Mouse (Mus musculus): Measurements from ENCODE around the gene Pck2. TPM values are rescaled to one million over a fixed set of nuclear protein-coding genes. Genes with fewer than 3 reads are reported as not detected.

The Pck2 gene
- polyA plus RNA-seq, 1 experiment from 2014 or later, result 29.5 TPM

- no peaks in the 10 kb centered on the region for H3K9me3 ChIP-seq (replicated peaks; ENCODE audit: control insufficient read depth, low read length, poor library complexity, severe bottlenecking)
- no peaks in the 10 kb centered on the region for H3K27me3 ChIP-seq (ENCODE audit: control insufficient read depth, insufficient read depth, low read depth, low read length)
- 83% methylated on average over 16 of the region's 16 CpGs for WGBS
- H3K4me2 ChIP-seq (ENCODE audit: low read length), result no peak overlapping the region
- ATAC-seq, result no peak
- H3K9ac ChIP-seq (ENCODE audit: low read depth, low read length), result no peak overlapping the region
- peaks cover 9% of the 10 kb centered on the region for H3K4me1 ChIP-seq (ENCODE audit: control insufficient read depth, insufficient read depth, low read length)
- no peak overlapping the region for H3K4me3 ChIP-seq (ENCODE audit: low read depth, low read length)
- H3K36me3 ChIP-seq (ENCODE audit: control insufficient read depth, insufficient read depth, low read length), result no peaks in the 10 kb centered on the region
- H3K27ac ChIP-seq (ENCODE audit: low read length), result no peak overlapping the region
Measured at GRCm38 (mm10) chr14:55576376-55576775, 36.3 kb downstream of the Pck2 start.

GRCm38 (mm10) chr14:55577871-55578667, 38.0 kb downstream of the Pck2 start, which contains the start of gene Psme1:
Gene Psme1 (plus strand): TSS chr14:55578123.
- Histone ChIP-seq H3K4me1 (ENCODE audit: control insufficient read depth, insufficient read depth, low read length) (peaks cover 9% of the 10 kb centered on the region), H3K27ac (ENCODE audit: low read length) (peak within 1 kb of the TSS; percentile 90), H3K9me3 (replicated peaks; ENCODE audit: control insufficient read depth, low read length, poor library complexity, severe bottlenecking) (no peaks in the 10 kb centered on the region), H3K9ac (ENCODE audit: low read depth, low read length) (peak within 1 kb of the TSS; percentile 73), H3K4me2 (ENCODE audit: low read length) (peak within 1 kb of the TSS; percentile 76), H3K36me3 (ENCODE audit: control insufficient read depth, insufficient read depth, low read length) (no peaks in the 10 kb centered on the region), H3K27me3 (ENCODE audit: control insufficient read depth, insufficient read depth, low read depth, low read length) (no peaks in the 10 kb centered on the region), H3K4me3 (ENCODE audit: low read depth, low read length) (peak within 1 kb of the TSS; percentile 49)
- peak; percentile 94 for ATAC-seq
- WGBS, result 0% methylated on average over 32 of the region's 32 CpGs

GRCm38 (mm10) chr14:55578668-55579269, 38.7 kb downstream of the Pck2 start:
- WGBS, result 32% methylated on average over 6 of the region's 6 CpGs
- H3K9me3 ChIP-seq (replicated peaks; ENCODE audit: control insufficient read depth, low read length, poor library complexity, severe bottlenecking), result no peaks in the 10 kb centered on the region
- H3K36me3 ChIP-seq (ENCODE audit: control insufficient read depth, insufficient read depth, low read length), result no peaks in the 10 kb centered on the region
- peak overlapping the region; percentile 90 for H3K27ac ChIP-seq (ENCODE audit: low read length)
- H3K4me3 ChIP-seq (ENCODE audit: low read depth, low read length), result peak overlapping the region; percentile 49
- H3K4me1 ChIP-seq (ENCODE audit: control insufficient read depth, insufficient read depth, low read length), result peaks cover 11% of the 10 kb centered on the region
- peak overlapping the region; percentile 76 for H3K4me2 ChIP-seq (ENCODE audit: low read length)
- no peaks in the 10 kb centered on the region for H3K27me3 ChIP-seq (ENCODE audit: control insufficient read depth, insufficient read depth, low read depth, low read length)
- H3K9ac ChIP-seq (ENCODE audit: low read depth, low read length), result peak overlapping the region; percentile 73
- ATAC-seq, result peak; percentile 44

GRCm38 (mm10) chr14:55579511-55580496, 39.7 kb downstream of the Pck2 start:
- Histone ChIP-seq H3K27me3 (ENCODE audit: control insufficient read depth, insufficient read depth, low read depth, low read length) (no peaks in the 10 kb centered on the region), H3K9ac (ENCODE audit: low read depth, low read length) (no peak overlapping the region), H3K4me1 (ENCODE audit: control insufficient read depth, insufficient read depth, low read length) (peaks cover 15% of the 10 kb centered on the region), H3K36me3 (ENCODE audit: control insufficient read depth, insufficient read depth, low read length) (no peaks in the 10 kb centered on the region), H3K4me2 (ENCODE audit: low read length) (no peak overlapping the region), H3K4me3 (ENCODE audit: low read depth, low read length) (no peak overlapping the region), H3K27ac (ENCODE audit: low read length) (no peak overlapping the region), H3K9me3 (replicated peaks; ENCODE audit: control insufficient read depth, low read length, poor library complexity, severe bottlenecking) (no peaks in the 10 kb centered on the region)
- ATAC-seq, result no peak
- WGBS, result 85% methylated on average over 23 of the region's 23 CpGs

- no peak overlapping the region for H3K27ac ChIP-seq (ENCODE audit: low read length)
- H3K36me3 ChIP-seq (ENCODE audit: control insufficient read depth, insufficient read depth, low read length), result no peaks in the 10 kb centered on the region
- H3K4me3 ChIP-seq (ENCODE audit: low read depth, low read length), result no peak overlapping the region
- H3K9me3 ChIP-seq (replicated peaks; ENCODE audit: control insufficient read depth, low read length, poor library complexity, severe bottlenecking), result no peaks in the 10 kb centered on the region
- no peak for ATAC-seq
- peaks cover 18% of the 10 kb centered on the region for H3K4me1 ChIP-seq (ENCODE audit: control insufficient read depth, insufficient read depth, low read length)
- no peaks in the 10 kb centered on the region for H3K27me3 ChIP-seq (ENCODE audit: control insufficient read depth, insufficient read depth, low read depth, low read length)
- H3K4me2 ChIP-seq (ENCODE audit: low read length), result no peak overlapping the region
- 96% methylated on average over 16 of the region's 16 CpGs for WGBS
- no peak overlapping the region for H3K9ac ChIP-seq (ENCODE audit: low read depth, low read length)
Measured at GRCm38 (mm10) chr14:55580731-55581130, 40.7 kb downstream of the Pck2 start.

GRCm38 (mm10) chr14:55581981-55582681, 42.1 kb downstream of the Pck2 start:
- Histone ChIP-seq H3K4me3 (ENCODE audit: low read depth, low read length) (no peak overlapping the region), H3K36me3 (ENCODE audit: control insufficient read depth, insufficient read depth, low read length) (peaks cover 2% of the 10 kb centered on the region; the same call in 1 of the 2 replicates), H3K4me1 (ENCODE audit: control insufficient read depth, insufficient read depth, low read length) (peaks cover 18% of the 10 kb centered on the region), H3K27me3 (ENCODE audit: control insufficient read depth, insufficient read depth, low read depth, low read length) (no peaks in the 10 kb centered on the region), H3K27ac (ENCODE audit: low read length) (no peak overlapping the region), H3K9me3 (replicated peaks; ENCODE audit: control insufficient read depth, low read length, poor library complexity, severe bottlenecking) (no peaks in the 10 kb centered on the region), H3K9ac (ENCODE audit: low read depth, low read length) (no peak overlapping the region), H3K4me2 (ENCODE audit: low read length) (no peak overlapping the region)
- WGBS, result 79% methylated on average over 9 of the region's 9 CpGs
- no peak for ATAC-seq

- Histone ChIP-seq H3K36me3 (ENCODE audit: control insufficient read depth, insufficient read depth, low read length) (peaks cover 4% of the 10 kb centered on the region; the same call in 1 of the 2 replicates), H3K4me1 (ENCODE audit: control insufficient read depth, insufficient read depth, low read length) (peaks cover 9% of the 10 kb centered on the region), H3K27me3 (ENCODE audit: control insufficient read depth, insufficient read depth, low read depth, low read length) (no peaks in the 10 kb centered on the region), H3K4me2 (ENCODE audit: low read length) (peak overlapping the region; percentile 78), H3K27ac (ENCODE audit: low read length) (peak overlapping the region; percentile 71; the same call in 1 of the 2 replicates), H3K4me3 (ENCODE audit: low read depth, low read length) (peak overlapping the region; percentile 58), H3K9me3 (replicated peaks; ENCODE audit: control insufficient read depth, low read length, poor library complexity, severe bottlenecking) (no peaks in the 10 kb centered on the region), H3K9ac (ENCODE audit: low read depth, low read length) (peak overlapping the region; percentile 84)
- ATAC-seq, result no peak
- WGBS, result 38% methylated on average over 5 of the region's 5 CpGs
Measured at GRCm38 (mm10) chr14:55584303-55584701, 44.2 kb downstream of the Pck2 start.
